Mouse (Mus musculus): ENCODE measurements around the gene Nav1.

Nav1 gene

DNA sequence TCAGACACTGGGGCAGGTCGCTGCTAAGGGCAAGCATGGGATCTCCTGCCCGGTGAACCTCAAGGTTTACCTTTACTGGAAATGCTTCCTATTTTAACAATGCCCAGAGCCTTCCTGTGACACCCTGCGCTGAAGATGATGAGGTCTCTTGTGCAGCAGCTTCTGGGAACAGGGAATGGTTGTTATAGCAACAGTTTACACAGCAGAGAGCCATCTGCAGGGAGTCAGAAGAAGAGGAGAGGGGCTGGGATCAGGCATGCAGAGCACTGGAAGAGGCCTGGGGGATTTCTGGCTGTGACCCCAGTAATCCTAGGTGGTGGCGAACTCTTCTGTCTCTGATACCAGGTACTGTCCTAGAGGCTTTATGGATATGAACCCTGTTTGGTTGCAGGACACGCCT, 61.0 kb downstream of the Nav1 start:
- DNase-seq (ENCODE audit: low spot score), result no peak

- peak; percentile 91 for DNase-seq (ENCODE audit: low spot score)
These were observed 62.5 kb downstream of the Nav1 start for GRCm38 (mm10) chr1:135544504-135545146.

DNA sequence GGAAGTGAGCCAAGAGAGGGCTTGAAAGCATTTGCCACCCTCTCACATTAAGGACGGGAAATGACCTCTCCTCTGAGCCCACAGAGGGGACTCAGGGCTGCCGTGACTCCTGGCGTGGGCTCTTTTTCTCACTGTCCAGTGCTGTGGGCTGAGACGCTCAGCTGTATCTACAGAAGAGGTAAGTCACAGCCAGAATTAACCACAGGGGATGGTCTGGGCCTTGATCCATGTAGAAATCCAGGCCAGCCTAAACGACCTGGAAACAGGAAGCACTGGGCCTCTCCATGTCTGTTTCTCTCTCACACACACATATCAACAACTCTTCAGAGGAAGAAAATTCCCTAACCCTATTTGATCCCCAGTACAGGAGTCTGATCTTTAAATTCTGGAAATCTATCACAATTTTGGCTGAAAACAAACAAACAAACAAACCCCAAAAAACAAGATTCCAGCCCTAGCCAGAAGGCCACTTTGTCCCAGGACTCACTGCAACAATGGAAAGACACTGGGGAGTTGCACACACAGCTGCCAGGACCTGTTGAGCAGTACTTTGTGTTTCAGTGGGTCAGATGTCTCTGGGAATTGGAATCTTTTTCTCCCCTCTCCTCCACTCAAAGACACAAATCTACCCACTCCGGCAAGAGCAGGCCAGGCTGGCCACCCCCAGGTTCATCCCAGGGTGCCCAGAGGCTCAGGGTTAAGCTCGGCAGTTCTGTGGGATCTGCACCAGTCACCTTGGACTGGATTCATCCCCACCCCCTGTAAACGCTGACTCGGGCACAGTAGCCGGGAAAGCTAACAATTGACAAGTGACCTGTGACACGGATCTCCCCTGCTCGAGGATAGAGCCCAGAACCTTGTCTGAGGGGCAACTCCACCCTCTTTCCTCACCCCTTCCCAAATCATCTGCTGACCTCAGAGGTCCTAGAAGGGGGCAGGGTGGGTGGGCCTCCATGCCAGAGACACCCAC, 64.0 kb downstream of the Nav1 start:
- no peak for DNase-seq (ENCODE audit: low spot score)

GRCm38 (mm10) chr1:135542080-135542479, 65.0 kb downstream of the Nav1 start:
- DNase-seq (ENCODE audit: low spot score), result no peak

DNA sequence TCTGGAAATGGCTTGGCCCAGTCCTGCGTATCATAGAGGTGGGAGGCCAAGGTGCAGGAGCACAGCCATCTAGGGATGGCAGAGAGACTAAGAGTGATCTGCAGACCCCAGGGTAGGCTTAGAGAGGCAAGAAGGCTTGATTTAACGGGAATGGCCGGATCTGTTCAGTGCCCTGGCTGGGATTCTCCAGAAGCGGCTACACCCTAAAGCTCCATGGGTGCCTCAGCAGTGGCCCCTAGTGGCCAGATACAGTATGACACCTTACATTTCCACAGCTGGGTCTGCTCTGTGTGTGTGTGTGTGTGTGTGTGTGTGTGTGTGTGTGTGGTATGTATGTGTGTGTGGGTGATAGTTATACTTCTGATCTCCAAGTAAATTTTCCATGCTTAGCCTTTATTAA, 66.8 kb downstream of the Nav1 start:
- peak; percentile 92 for DNase-seq (ENCODE audit: low spot score)

- DNase-seq (ENCODE audit: low spot score), result no peak
These were observed 68.4 kb downstream of the Nav1 start for GRCm38 (mm10) chr1:135538441-135539265.

DNA sequence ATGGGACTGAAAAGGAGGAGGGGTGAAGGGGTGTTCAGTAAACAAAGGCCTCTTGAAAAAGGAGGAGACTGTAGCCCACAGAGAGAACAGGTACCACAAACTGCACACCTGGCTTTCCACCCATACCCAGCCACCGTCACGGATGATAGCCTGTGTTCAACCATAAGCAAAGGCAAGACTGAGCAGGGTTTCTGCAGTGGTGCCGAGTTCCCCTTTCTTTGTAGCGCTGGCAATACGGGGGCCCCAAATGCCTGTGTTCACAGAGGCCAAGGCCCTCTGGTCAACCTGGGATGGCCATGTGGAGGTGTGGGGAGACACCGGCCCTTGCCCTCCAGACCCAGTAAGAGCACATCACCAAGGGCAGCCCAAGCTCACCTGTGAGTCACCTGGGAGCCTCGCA, 70.3 kb downstream of the Nav1 start:
- DNase-seq (ENCODE audit: low spot score), result no peak

GRCm38 (mm10) chr1:135536326-135536725, 70.8 kb downstream of the Nav1 start:
- no peak for DNase-seq (ENCODE audit: low spot score)

- no peak for DNase-seq (ENCODE audit: low spot score)
These were observed 71.8 kb downstream of the Nav1 start for GRCm38 (mm10) chr1:135535256-135535655.

DNA sequence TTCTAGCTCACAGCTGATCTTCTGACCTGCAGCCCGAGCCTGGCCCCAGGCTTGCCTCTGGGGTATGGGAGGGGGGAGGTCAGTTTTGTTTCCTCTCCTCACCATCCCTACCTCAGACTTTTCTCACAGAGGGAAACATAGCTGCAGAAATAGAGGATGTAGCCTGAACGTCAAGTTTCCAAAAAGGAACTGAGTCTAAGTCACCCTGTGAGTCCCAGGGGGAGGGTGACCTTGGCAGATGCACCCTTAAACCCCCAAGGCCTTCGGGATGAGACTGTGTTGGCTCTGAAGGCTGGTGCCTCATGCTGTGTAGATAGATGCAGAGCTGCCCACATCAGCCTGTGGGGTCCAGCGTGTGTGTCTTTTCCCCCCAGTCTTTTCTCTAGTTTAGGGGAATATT, 72.3 kb downstream of the Nav1 start:
- no peak for DNase-seq (ENCODE audit: low spot score)

DNA sequence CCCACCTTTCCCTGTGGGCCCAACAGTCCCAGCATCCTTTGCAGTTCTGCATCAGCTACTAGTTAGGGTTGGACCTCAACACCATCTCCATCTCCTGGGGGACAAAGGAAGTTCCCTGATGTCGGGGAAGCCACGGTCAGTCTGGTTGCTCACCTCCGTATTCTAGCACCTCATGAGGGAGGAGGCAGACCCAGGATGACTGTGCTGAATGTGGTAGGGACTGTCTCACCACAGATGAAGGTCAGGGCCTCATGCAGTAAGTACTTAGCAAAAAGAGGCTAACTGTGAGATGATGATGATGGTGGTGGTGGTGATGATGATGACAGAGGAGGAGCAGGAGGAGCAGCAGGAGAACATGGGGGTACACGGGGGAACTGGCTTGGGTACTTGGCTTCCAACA, 73.0 kb downstream of the Nav1 start:
- no peak for DNase-seq (ENCODE audit: low spot score)

- no peak for DNase-seq (ENCODE audit: low spot score)
These were observed 74.7 kb downstream of the Nav1 start for GRCm38 (mm10) chr1:135532383-135532782.

GRCm38 (mm10) chr1:135531981-135532380, 75.1 kb downstream of the Nav1 start:
- DNase-seq (ENCODE audit: low spot score), result no peak

DNA sequence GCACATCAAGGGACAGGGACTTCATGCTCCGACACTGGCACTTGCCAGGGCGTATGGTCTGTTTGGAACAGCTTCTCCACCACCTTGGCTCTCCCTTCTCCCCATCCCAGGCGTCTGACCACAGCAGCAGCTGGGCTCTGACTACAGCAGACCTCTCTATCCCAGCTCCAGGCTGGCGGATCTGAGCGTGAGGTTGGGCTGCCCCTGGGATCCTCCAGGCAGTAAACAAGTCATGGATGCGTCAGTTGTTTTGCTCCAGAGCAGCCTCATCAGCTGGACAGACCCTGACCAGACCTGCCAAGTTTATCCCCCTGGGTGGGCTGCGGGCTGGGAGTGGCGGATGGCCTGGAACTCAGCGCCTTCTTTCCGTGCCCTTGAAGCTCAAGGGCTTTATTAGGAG, 76.0 kb downstream of the Nav1 start:
- DNase-seq (ENCODE audit: low spot score), result no peak

GRCm38 (mm10) chr1:135524518-135524860, 82.6 kb downstream of the Nav1 start:
- no peak for DNase-seq (ENCODE audit: low spot score)

GRCm38 (mm10) chr1:135523780-135524517, 83.1 kb downstream of the Nav1 start:
- no peak for DNase-seq (ENCODE audit: low spot score)

- no peak for DNase-seq (ENCODE audit: low spot score)
These were observed 83.8 kb downstream of the Nav1 start for GRCm38 (mm10) chr1:135523344-135523743.

- DNase-seq (ENCODE audit: low spot score), result no peak
These were observed 86.4 kb downstream of the Nav1 start for GRCm38 (mm10) chr1:135520550-135521168.

- DNase-seq (ENCODE audit: low spot score), result no peak
These were observed 88.4 kb downstream of the Nav1 start for GRCm38 (mm10) chr1:135518661-135519060.

GRCm38 (mm10) chr1:135517469-135517868, 89.6 kb downstream of the Nav1 start:
- no peak for DNase-seq (ENCODE audit: low spot score)

- no peak for DNase-seq (ENCODE audit: low spot score)
These were observed 90.4 kb downstream of the Nav1 start for GRCm38 (mm10) chr1:135516511-135517305.

Data from embryo, embryonic 10 days (tissue).